Mouse (Mus musculus) liver, adult (tissue): ENCODE measurements around the gene Cltc.

ENCODE experiments used
- GATA4 ChIP-seq: IDR thresholded peaks from 2 replicates; pipeline ENCODE4 v1.6.1; 2014; ENCODE audit warnings: mild to moderate bottlenecking, low read length; ENCODE audit not compliant: insufficient replicate concordance

The Cltc gene

GRCm38 (mm10) chr11:86671041-86671675 lies 86.2 kb downstream of the Cltc start:
- TF ChIP-seq GATA4: no peak

- TF ChIP-seq GATA4: no peak
Measured at GRCm38 (mm10) chr11:86668169-86668568, 89.2 kb downstream of the Cltc start.

- TF ChIP-seq GATA4: no peak
Measured at GRCm38 (mm10) chr11:86667553-86667952, 89.8 kb downstream of the Cltc start.

GRCm38 (mm10) chr11:86664406-86664805 lies 93.0 kb downstream of the Cltc start:
- no peak for TF ChIP-seq GATA4

GRCm38 (mm10) chr11:86663977-86664376 lies 93.4 kb downstream of the Cltc start:
- no peak for TF ChIP-seq GATA4

GRCm38 (mm10) chr11:86662986-86663895 lies 94.1 kb downstream of the Cltc start:
- no peak for TF ChIP-seq GATA4

GRCm38 (mm10) chr11:86657863-86658262 lies 99.5 kb downstream of the Cltc start:
- TF ChIP-seq GATA4: no peak

- no peak for TF ChIP-seq GATA4
Measured at GRCm38 (mm10) chr11:86656849-86657567, 100.4 kb downstream of the Cltc start.

GRCm38 (mm10) chr11:86655671-86656070 lies 101.7 kb downstream of the Cltc start:
- TF ChIP-seq GATA4: no peak

GRCm38 (mm10) chr11:86654096-86654495 lies 103.3 kb downstream of the Cltc start:
- TF ChIP-seq GATA4: no peak

GRCm38 (mm10) chr11:86653446-86653845 lies 103.9 kb downstream of the Cltc start:
- no peak for TF ChIP-seq GATA4

GRCm38 (mm10) chr11:86652578-86652979 lies 104.8 kb downstream of the Cltc start:
- TF ChIP-seq GATA4: no peak

GRCm38 (mm10) chr11:86650676-86651075 lies 106.7 kb downstream of the Cltc start:
- TF ChIP-seq GATA4: no peak

- no peak for TF ChIP-seq GATA4
Measured at GRCm38 (mm10) chr11:86649542-86649941, 107.8 kb downstream of the Cltc start.

GRCm38 (mm10) chr11:86647706-86648447 lies 109.5 kb downstream of the Cltc start:
- no peak for TF ChIP-seq GATA4
